Mouse (Mus musculus): ENCODE data around the gene Ttc8. TPM values are rescaled to one million over a fixed set of nuclear protein-coding genes. Genes with fewer than 3 reads are reported as not detected.

Ttc8 gene
- total and polyA plus RNA-seq, 3 experiments: 4.5 to 6.8 (median 4.9) TPM

- H3K27me3 ChIP-seq (replicated peaks): no peaks in the 10 kb centered on the region
- no peaks in the 10 kb centered on the region for H3K9me3 ChIP-seq (replicated peaks; ENCODE audit: low read length)
- dilution Hi-C loops (cut with MboI; ENCODE audit: extremely low pct_ligation_motif_present, extremely low pct_unique_long_range_greater_than_20kb, low sequenced_read_pairs): no loop called here
- H3K4me3 ChIP-seq (replicated peaks in 1 of 3; ENCODE audit: low read depth in 2 of 3, low read length in 2 of 3, poor library complexity in 1 of 3): no peak overlapping the region
- TF ChIP-seq JUND (conservative IDR thresholded peaks at IDR 0.05; ENCODE audit: low read depth, low read length) (no peak), TCF12 (IDR thresholded peaks at IDR 0.05; ENCODE audit: low read depth, low read length) (no peak), MAX (IDR thresholded peaks at IDR 0.05; ENCODE audit: low read length) (no peak), ZC3H11A (IDR thresholded peaks at IDR 0.05; ENCODE audit: low read depth, low read length) (no peak), USF2 (conservative IDR thresholded peaks at IDR 0.05; ENCODE audit: low read depth, low read length) (no peak), MYC (IDR thresholded peaks at IDR 0.05; ENCODE audit: low read depth, low read length) (no peak), SMC3 (IDR thresholded peaks at IDR 0.05; ENCODE audit: low read depth, low read length) (no peak), EP300 (IDR thresholded peaks at IDR 0.05; ENCODE audit: low read length) (no peak), NELFE (IDR thresholded peaks at IDR 0.05; ENCODE audit: low read depth, low read length) (no peak), KAT2A (IDR thresholded peaks at IDR 0.05; ENCODE audit: insufficient replicate concordance, low read length) (no peak), MAZ (IDR thresholded peaks at IDR 0.05; ENCODE audit: low read depth, low read length) (no peak), ZMIZ1 (IDR thresholded peaks at IDR 0.05; ENCODE audit: low read depth, low read length) (no peak), IRF4 (IDR thresholded peaks at IDR 0.05; ENCODE audit: low read depth, low read length) (no peak), BHLHE40 (IDR thresholded peaks at IDR 0.05; ENCODE audit: low read depth, low read length) (no peak), RCOR1 (conservative IDR thresholded peaks at IDR 0.05; ENCODE audit: low read depth, low read length) (no peak), POLR2A (IDR thresholded peaks at IDR 0.05; ENCODE audit: low read depth, low read length) (no peak), CHD2 (IDR thresholded peaks at IDR 0.05; ENCODE audit: low read length) (no peak), CHD1 (IDR thresholded peaks at IDR 0.05; ENCODE audit: low read depth, low read length) (no peak), ZKSCAN1 (IDR thresholded peaks at IDR 0.05; ENCODE audit: borderline replicate concordance, low read depth, low read length) (no peak)
- no peak overlapping the region for H3K9ac ChIP-seq (ENCODE audit: insufficient read depth, low read depth)
- no peak overlapping the region for H3K27ac ChIP-seq (ENCODE audit: insufficient read depth, low read depth)
- peaks cover 7 to 21% of the 10 kb centered on the region in 2 experiments; a peak in 3 of 4 replicates for H3K4me1 ChIP-seq (ENCODE audit: control insufficient read depth in 1 of 2, insufficient read depth in 2 of 2)
- no peaks in the 10 kb centered on the region for H3K79me2 ChIP-seq (replicated peaks; ENCODE audit: control insufficient read depth, extremely low read depth, insufficient read depth, poor library complexity, severe bottlenecking)
- DNase-seq (ENCODE audit: extremely low read depth): no peak
- H3K4me2 ChIP-seq (ENCODE audit: insufficient read depth, low read depth, poor library complexity, severe bottlenecking): no peak overlapping the region
- in situ Hi-C loops (cut with MboI; ENCODE audit: low pct_ligation_motif_present, low pct_unique_long_range_greater_than_20kb, low sequenced_read_pairs): no loop called here
- no peaks in the 10 kb centered on the region for H3K36me3 ChIP-seq (replicated peaks in 1 of 2; ENCODE audit: control insufficient read depth in 1 of 2, insufficient read depth in 1 of 2, low read length in 1 of 2)
Measured at GRCm38 (mm10) chr12:98993736-98994135, 73.4 kb downstream of the Ttc8 start.

DNA sequence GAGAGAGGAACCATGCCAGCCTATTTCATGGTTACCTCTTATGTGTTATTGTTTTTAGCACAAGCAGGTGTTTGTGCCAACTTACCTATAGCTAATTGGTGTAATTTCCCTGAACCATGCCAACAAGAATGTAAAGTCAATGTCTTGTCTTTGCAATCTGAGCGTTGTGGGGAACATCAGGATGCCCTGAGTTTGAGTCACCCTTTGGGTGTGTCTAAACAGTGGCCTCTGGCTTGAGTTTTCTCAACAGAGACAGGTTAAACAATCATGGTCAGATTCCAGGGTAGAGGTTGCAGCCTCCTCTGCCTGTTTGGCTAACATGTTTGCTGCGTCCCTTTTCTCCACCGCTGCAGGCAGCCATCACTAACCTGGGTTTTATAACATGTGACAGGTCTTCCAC lies 74.0 kb downstream of the Ttc8 start:
- H3K27ac ChIP-seq (ENCODE audit: insufficient read depth, low read depth): no peak overlapping the region
- H3K36me3 ChIP-seq (replicated peaks in 1 of 2; ENCODE audit: control insufficient read depth in 1 of 2, insufficient read depth in 1 of 2, low read length in 1 of 2): no peaks in the 10 kb centered on the region
- DNase-seq (ENCODE audit: extremely low read depth): no peak
- no peak for TF ChIP-seq JUND (conservative IDR thresholded peaks at IDR 0.05; ENCODE audit: low read depth, low read length)
- no peak for TF ChIP-seq E2F4 (IDR thresholded peaks at IDR 0.05; ENCODE audit: insufficient replicate concordance, low read depth, low read length)
- TF ChIP-seq POLR2A (IDR thresholded peaks at IDR 0.05; ENCODE audit: low read depth, low read length): no peak
- no peak for TF ChIP-seq POLR2AphosphoS2 (IDR thresholded peaks at IDR 0.05; ENCODE audit: low read depth, low read length)
- TF ChIP-seq ELF1 (IDR thresholded peaks at IDR 0.05; ENCODE audit: low read depth, low read length): no peak
- no peak for TF ChIP-seq KAT2A (IDR thresholded peaks at IDR 0.05; ENCODE audit: insufficient replicate concordance, low read length)
- H3K79me2 ChIP-seq (replicated peaks; ENCODE audit: control insufficient read depth, extremely low read depth, insufficient read depth, poor library complexity, severe bottlenecking): no peaks in the 10 kb centered on the region
- dilution Hi-C loops (cut with MboI; ENCODE audit: extremely low pct_ligation_motif_present, extremely low pct_unique_long_range_greater_than_20kb, low sequenced_read_pairs): no loop called here
- H3K9me3 ChIP-seq (replicated peaks; ENCODE audit: low read length): no peaks in the 10 kb centered on the region
- in situ Hi-C loops (cut with MboI; ENCODE audit: low pct_ligation_motif_present, low pct_unique_long_range_greater_than_20kb, low sequenced_read_pairs): no loop called here
- H3K4me2 ChIP-seq (ENCODE audit: insufficient read depth, low read depth, poor library complexity, severe bottlenecking): no peak overlapping the region
- peaks cover 8 to 25% of the 10 kb centered on the region in 2 experiments; a peak in 3 of 4 replicates for H3K4me1 ChIP-seq (ENCODE audit: control insufficient read depth in 1 of 2, insufficient read depth in 2 of 2)
- no peaks in the 10 kb centered on the region for H3K27me3 ChIP-seq (replicated peaks)
- H3K4me3 ChIP-seq (replicated peaks in 1 of 3; ENCODE audit: low read depth in 2 of 3, low read length in 2 of 3, poor library complexity in 1 of 3): no peak overlapping the region
- no peak overlapping the region for H3K9ac ChIP-seq (ENCODE audit: insufficient read depth, low read depth)

All from CH12.LX (cell line).